10 mouse cellular contexts compared by ENCODE assay signal in genomic region chr16:13025393-13025792, GRCm38 (mm10).
DNase-seq lines count a peak whose midpoint lies in the region; ATAC-seq lines count a peak whose summit lies in the region.
"Had no signal": no experiment of that assay in that cellular context is flagged by ENCODE, and none has a peak within 500 bp of the region (broad histone marks: within the 10 kb centered on the region; RNA-seq: fewer than 3 reads in every experiment).

No protein-coding gene starts in this region.

- H3K27me3 ChIP-seq in forebrain, embryonic 13.5 days = peaks cover 2% of the 10 kb centered on the region; the same call in 1 of the 2 replicates
- no peaks in the 10 kb centered on the region for H3K27me3 ChIP-seq in forebrain, embryonic 11.5 days (ENCODE audit: control insufficient read depth, insufficient read depth, low read length)
- H3K27me3 ChIP-seq: midbrain, embryonic 12.5 days had no signal

- H3K27ac ChIP-seq in forebrain, embryonic 13.5 days = no peak overlapping the region; the same call in 1 of the 2 replicates
- H3K27ac ChIP-seq in forebrain, embryonic 11.5 days (ENCODE audit: low read depth, low read length) = no peak overlapping the region
- H3K27ac ChIP-seq: midbrain, embryonic 12.5 days had no signal

- ATAC-seq in forebrain, embryonic 13.5 days = peak; percentile 89
- ATAC-seq in forebrain, embryonic 11.5 days (replicated peaks; ENCODE audit: low FRiP score) = no peak

- H3K4me1 ChIP-seq in forebrain, embryonic 13.5 days = no peaks in the 10 kb centered on the region
- no peaks in the 10 kb centered on the region for H3K4me1 ChIP-seq in forebrain, embryonic 11.5 days (replicated peaks; ENCODE audit: control insufficient read depth, insufficient read depth, low read length)
- H3K4me1 ChIP-seq: midbrain, embryonic 12.5 days had no signal

- 33% methylated on average over 3 of the region's 3 CpGs for WGBS in forebrain, embryonic 13.5 days
- 41% methylated on average over 3 of the region's 3 CpGs for WGBS in forebrain, embryonic 11.5 days

- H3K9ac ChIP-seq in forebrain, embryonic 13.5 days = no peak overlapping the region
- no peak overlapping the region for H3K9ac ChIP-seq in forebrain, embryonic 11.5 days (ENCODE audit: low read length)
- H3K9ac ChIP-seq: midbrain, embryonic 12.5 days had no signal

- H3K4me3 ChIP-seq in forebrain, embryonic 13.5 days = no peak overlapping the region
- H3K4me3 ChIP-seq in forebrain, embryonic 11.5 days (ENCODE audit: low read depth, low read length) = no peak overlapping the region
- H3K4me3 ChIP-seq: midbrain, embryonic 12.5 days had no signal

- no peak overlapping the region for H3K4me2 ChIP-seq in forebrain, embryonic 13.5 days
- no peak overlapping the region for H3K4me2 ChIP-seq in forebrain, embryonic 11.5 days (ENCODE audit: low read depth, low read length, severe bottlenecking)
- H3K4me2 ChIP-seq: midbrain, embryonic 12.5 days had no signal

- H3K9me3 ChIP-seq in forebrain, embryonic 13.5 days (replicated peaks) = no peaks in the 10 kb centered on the region
- no peaks in the 10 kb centered on the region for H3K9me3 ChIP-seq in forebrain, embryonic 11.5 days (ENCODE audit: control insufficient read depth, low read length)
- H3K9me3 ChIP-seq: G1E; midbrain, embryonic 12.5 days had no signal

- no peaks in the 10 kb centered on the region for H3K36me3 ChIP-seq in forebrain, embryonic 13.5 days (ENCODE audit: poor library complexity, severe bottlenecking)
- no peaks in the 10 kb centered on the region for H3K36me3 ChIP-seq in forebrain, embryonic 11.5 days (ENCODE audit: control insufficient read depth, insufficient read depth, low read length)
- H3K36me3 ChIP-seq: G1E; midbrain, embryonic 12.5 days had no signal

- DNase-seq in forebrain, embryonic 11.5 days (ENCODE audit: low spot score) = no peak
- DNase-seq in 3T3-L1 (ENCODE audit: low read depth, low spot score) = peak; percentile 25
- peak; percentile 54 for DNase-seq in embryo, embryonic 10 days (ENCODE audit: low spot score)
- DNase-seq in layer of hippocampus, postnatal 36 days = peak; percentile 57 to 59
- no peak for DNase-seq in urinary bladder, adult 18-20 months (ENCODE audit: low spot score in 2 of 2)
- no peak for DNase-seq in heart, adult 9 months (ENCODE audit: low spot score in 2 of 2)
- no peak for DNase-seq in c-Kit-positive CD71-positive TER-119-positive erythroid progenitor cells, embryonic 14.5 days (ENCODE audit: low spot score)

Comparison
In these comparisons a context has a peak if more than half of its experiments do, and no peak if none do; other contexts are left out.
1. DNase-seq: peak in 3T3-L1 (single experiment), embryo, embryonic 10 days (single experiment) and layer of hippocampus, postnatal 36 days (2 of 2); none in forebrain, embryonic 11.5 days (single experiment), urinary bladder, adult 18-20 months (0 of 2), heart, adult 9 months (0 of 2) and c-Kit-positive CD71-positive TER-119-positive erythroid progenitor cells, embryonic 14.5 days (single experiment).